Mouse (Mus musculus) stomach, embryonic 15.5 days (tissue): ENCODE data around the gene Vmn2r7. TPM values are rescaled to one million over a fixed set of nuclear protein-coding genes. Genes with fewer than 3 reads are reported as not detected.
"Not testable (repeated sequence)": the region's sequence is repeated elsewhere in the genome, so short reads cannot be mapped to it uniquely, and the experiment has no call there.

ENCODE experiments used
- ATAC-seq: fragments of 200-750 bp; cut with Nextera tagmentation; 2 replicates; pipeline ENCODE4 v1.8.0; 2017; ENCODE audit warnings: low read depth, moderate number of reproducible peaks, moderate TSS enrichment; ENCODE audit not compliant: insufficient read depth, low FRiP score
- H3K27ac ChIP-seq: fragments of 300-500 bp; sonication (generic); 2 replicates; pipeline ENCODE4 v1.5.1; 2015; ENCODE audit warnings: mild to moderate bottlenecking, inconsistent platforms
- H3K27me3 ChIP-seq: fragments of 300-500 bp; sonication (generic); replicated peaks from 2 replicates; pipeline ENCODE4 v1.6.1; 2015; ENCODE audit warnings: inconsistent platforms
- H3K36me3 ChIP-seq: fragments of 300-500 bp; sonication (generic); 2 replicates; pipeline ENCODE4 v1.6.1; 2015; ENCODE audit warnings: inconsistent platforms
- H3K4me1 ChIP-seq: fragments of 300-500 bp; sonication (generic); 2 replicates; pipeline ENCODE4 v1.6.1; 2015; ENCODE audit warnings: inconsistent platforms
- H3K4me2 ChIP-seq: fragments of 300-500 bp; sonication (generic); 2 replicates; pipeline ENCODE4 v1.6.1; 2015; ENCODE audit warnings: mild to moderate bottlenecking, inconsistent platforms
- H3K4me3 ChIP-seq: fragments of 300-500 bp; sonication (generic); replicated peaks from 2 replicates; pipeline ENCODE4 v1.5.1; 2015; ENCODE audit warnings: inconsistent platforms
- H3K9ac ChIP-seq: fragments of 300-500 bp; sonication (generic); 2 replicates; pipeline ENCODE4 v1.6.1; 2015; ENCODE audit warnings: inconsistent platforms
- H3K9me3 ChIP-seq: fragments of 300-500 bp; sonication (generic); 2 replicates; pipeline ENCODE4 v1.6.1; 2016; ENCODE audit warnings: inconsistent platforms
- WGBS: fragments of 180-500 bp; shearing (Covaris S2); methylation state at CpG from one replicate; pipeline ENCODE4 v1.1.7; 2015; 5-methylcytosine and 5-hydroxymethylcytosine counted together
- polyA plus RNA-seq: library from polyadenylated mRNA; unstranded; fragments of >200 nt; fragmentation: Nextera tagmentation; extraction: Ambion mirVana; gene quantifications from 2 replicates; pipeline ENCODE4 v1.2.1, GENCODE M21; 2015

Gene Vmn2r7
- polyA plus RNA-seq, 1 experiment from 2014 or later = not detected

- H3K36me3 ChIP-seq, H3K27ac ChIP-seq, H3K27me3 ChIP-seq, H3K4me2 ChIP-seq, ATAC-seq, H3K9me3 ChIP-seq, H3K4me3 ChIP-seq, H3K4me1 ChIP-seq, H3K9ac ChIP-seq: not testable (repeated sequence)
- WGBS = 77% methylated on average over 3 of the region's 3 CpGs
These were observed 117.2 kb downstream of the Vmn2r7 start for GRCm38 (mm10) chr3:64727187-64727970.

GRCm38 (mm10) chr3:64725736-64726135 lies 118.8 kb downstream of the Vmn2r7 start:
- not testable (repeated sequence) for H3K27ac ChIP-seq, H3K27me3 ChIP-seq, ATAC-seq, H3K4me2 ChIP-seq, H3K9ac ChIP-seq, H3K4me1 ChIP-seq, H3K9me3 ChIP-seq, H3K4me3 ChIP-seq, H3K36me3 ChIP-seq
- WGBS = 92% methylated on average over 1 of the region's 1 CpGs

- H3K9me3 ChIP-seq, H3K4me3 ChIP-seq, H3K4me2 ChIP-seq, H3K4me1 ChIP-seq, H3K27ac ChIP-seq, H3K27me3 ChIP-seq, H3K9ac ChIP-seq, H3K36me3 ChIP-seq, ATAC-seq: not testable (repeated sequence)
- WGBS = 86% methylated on average over 1 of the region's 1 CpGs
These were observed 168.5 kb downstream of the Vmn2r7 start for GRCm38 (mm10) chr3:64676069-64676468.
